ENCODE assay signal across 29 mouse cellular contexts in the genomic region with DNA sequence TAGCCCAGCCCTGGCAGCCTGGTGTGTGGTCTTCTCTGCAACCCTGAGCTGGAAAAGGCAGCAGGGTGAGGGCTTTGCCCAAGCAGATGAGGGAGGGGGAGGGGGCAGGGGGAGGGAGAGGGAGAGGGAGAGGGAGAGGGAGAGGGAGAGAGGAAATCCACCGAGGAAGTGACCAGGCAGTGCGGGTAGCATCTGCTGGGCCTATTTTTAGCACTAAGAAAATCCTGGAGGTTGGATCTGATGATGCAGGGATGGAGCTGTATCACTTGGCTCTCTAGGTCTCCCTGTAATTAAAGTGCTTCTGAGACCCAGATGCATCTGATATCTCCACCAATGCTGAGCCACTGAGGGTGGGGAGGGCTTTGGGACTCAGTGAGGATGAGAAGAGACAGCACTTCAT.
"Had no signal": no experiment of that assay in that cellular context is flagged by ENCODE, and none has a peak within 500 bp of the region (broad histone marks: within the 10 kb centered on the region; RNA-seq: fewer than 3 reads in every experiment).

No protein-coding gene starts in this region.

- H3K4me3 ChIP-seq: gastrocnemius, adult 2 months; heart, adult 2 months; heart, embryonic 13.5 days; heart, embryonic 15.5 days; hindbrain, embryonic 10.5 days; hindbrain, embryonic 12.5 days; intestine, embryonic 15.5 days; layer of hippocampus, adult 2 months; left cerebral cortex, adult 2 months; limb, embryonic 10.5 days; limb, embryonic 12.5 days; liver, embryonic 13.5 days; liver, embryonic 15.5 days had no signal

- H3K4me2 ChIP-seq: heart, embryonic 11.5 days; heart, embryonic 13.5 days; heart, embryonic 15.5 days; hindbrain, embryonic 12.5 days; hindbrain, embryonic 14.5 days; intestine, embryonic 15.5 days; limb, embryonic 12.5 days; liver, embryonic 11.5 days; liver, embryonic 13.5 days; liver, embryonic 15.5 days had no signal

- H3K36me3 ChIP-seq: heart, embryonic 13.5 days; heart, embryonic 15.5 days; hindbrain, embryonic 10.5 days; hindbrain, embryonic 12.5 days; intestine, embryonic 15.5 days; limb, embryonic 10.5 days; limb, embryonic 12.5 days; liver, embryonic 13.5 days; liver, embryonic 15.5 days had no signal

- H3K4me1 ChIP-seq: liver, embryonic 15.5 days had no signal

- H3K9ac ChIP-seq: heart, embryonic 13.5 days; heart, embryonic 15.5 days; hindbrain, embryonic 12.5 days; hindbrain, embryonic 14.5 days; intestine, embryonic 15.5 days; limb, embryonic 12.5 days; liver, embryonic 13.5 days; liver, embryonic 15.5 days had no signal

- H3K27me3 ChIP-seq: heart, embryonic 13.5 days; heart, embryonic 15.5 days; hindbrain, embryonic 12.5 days; intestine, embryonic 15.5 days; limb, embryonic 12.5 days; liver, embryonic 13.5 days; liver, embryonic 15.5 days had no signal

- H3K9me3 ChIP-seq: heart, embryonic 13.5 days; heart, embryonic 15.5 days; hindbrain, embryonic 10.5 days; hindbrain, embryonic 12.5 days; intestine, embryonic 15.5 days; limb, embryonic 10.5 days; limb, embryonic 12.5 days; liver, embryonic 13.5 days; liver, embryonic 15.5 days had no signal

- H3K27ac ChIP-seq: gastrocnemius, adult 2 months; heart, adult 2 months; heart, embryonic 13.5 days; heart, embryonic 15.5 days; hindbrain, embryonic 10.5 days; hindbrain, embryonic 12.5 days; hindbrain, embryonic 14.5 days; intestine, embryonic 15.5 days; layer of hippocampus, adult 2 months; left cerebral cortex, adult 2 months; limb, embryonic 10.5 days; limb, embryonic 12.5 days; liver, embryonic 13.5 days; liver, embryonic 15.5 days had no signal

- ATAC-seq: hindbrain, embryonic 16.5 days; inflammation-experienced regulatory T-cells, adult 6 months; intestine, embryonic 15.5 days; intestine, postnatal 0 days had no signal

- DNase-seq: gastrocnemius, adult 2 months; gastrocnemius, postnatal 10 days; gastrocnemius, postnatal 25 days; heart, adult 2 months; heart, postnatal 14 days; heart, postnatal 4 days; kidney, adult 18-20 months; kidney, adult 8-10 months; kidney, postnatal 10 days; kidney, postnatal 25 days; kidney, postnatal 4 days; liver; liver, embryonic 13.5 days had no signal
